Mouse (Mus musculus) small intestine, adult 2 months (tissue): ENCODE results near the gene Trim17.

Source experiments
- CTCF ChIP-seq: fragments of 200-500 bp; IDR thresholded peaks from 2 replicates; pipeline ENCODE4 v1.5.1; 2012; ENCODE audit warnings: low read depth, mild to moderate bottlenecking, control low read depth, inconsistent platforms, low read length, moderate library complexity, mixed read lengths; ENCODE audit not compliant: insufficient replicate concordance, insufficient read length; ENCODE audit errors: extremely low read depth
- POLR2A ChIP-seq: fragments of 200-500 bp; IDR thresholded peaks from 2 replicates; pipeline ENCODE4 v1.6.1; 2012; ENCODE audit warnings: low read depth, mild to moderate bottlenecking, control low read depth, inconsistent platforms, low read length, moderate library complexity

DNA sequence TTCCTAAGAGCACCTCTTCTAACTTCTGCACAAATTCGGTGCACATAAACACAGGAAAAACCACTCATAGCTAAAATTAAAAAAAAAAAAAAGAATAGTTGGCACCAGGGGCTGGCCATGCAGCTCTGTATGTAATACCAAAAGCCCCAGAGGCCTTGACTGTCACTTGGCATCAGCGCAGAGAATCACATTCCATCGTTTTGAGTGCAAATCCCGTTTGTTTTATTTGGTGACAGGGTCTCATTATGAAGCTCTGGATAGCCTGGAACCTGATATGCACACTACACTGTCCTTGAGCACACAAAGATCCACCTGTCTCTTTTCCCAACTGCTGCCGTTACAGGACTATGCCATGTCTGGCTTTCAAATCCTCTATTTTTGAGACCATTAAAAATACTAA is 3.3 kb upstream of the Trim17 start:
- TF ChIP-seq CTCF (no peak), POLR2A (no peak)
